Mouse (Mus musculus) midbrain, embryonic 14.5 days (tissue): ENCODE measurements around the gene Mta2. TPM values are rescaled to one million over a fixed set of nuclear protein-coding genes. Genes with fewer than 3 reads are reported as not detected.

Experiments used
- ATAC-seq: fragments of 200-750 bp; cut with Nextera tagmentation; 2 replicates; pipeline ENCODE4 v1.8.0; 2017; ENCODE audit warnings: moderate number of reproducible peaks, moderate library complexity; ENCODE audit not compliant: low FRiP score, low TSS enrichment
- DNase-seq: peaks from one replicate; pipeline ENCODE4 v3.0.0-alpha.2; 2015
- H3K27ac ChIP-seq: fragments of 300-500 bp; sonication (generic); replicated peaks from 2 replicates; pipeline ENCODE4 v1.5.1; 2014; ENCODE audit warnings: mild to moderate bottlenecking, low read depth, low read length, moderate library complexity
- H3K27me3 ChIP-seq: fragments of 300-500 bp; sonication (generic); 2 replicates; pipeline ENCODE4 v1.6.1; 2014; ENCODE audit warnings: low read length, control low read depth, mixed read lengths; ENCODE audit not compliant: control insufficient read depth, insufficient read depth
- H3K36me3 ChIP-seq: fragments of 300-500 bp; sonication (generic); 2 replicates; pipeline ENCODE4 v1.6.1; 2014; ENCODE audit warnings: low read length, control low read depth; ENCODE audit not compliant: control insufficient read depth, insufficient read depth
- H3K4me1 ChIP-seq: fragments of 300-500 bp; sonication (generic); 2 replicates; pipeline ENCODE4 v1.6.1; 2014; ENCODE audit warnings: mild to moderate bottlenecking, antibody characterized with exemption, low read length, control low read depth; ENCODE audit not compliant: control insufficient read depth, insufficient read depth
- H3K4me2 ChIP-seq: fragments of 300-500 bp; sonication (generic); 2 replicates; pipeline ENCODE4 v1.6.1; 2014; ENCODE audit warnings: mild to moderate bottlenecking, low read length, moderate library complexity
- H3K4me3 ChIP-seq: fragments of 300-500 bp; sonication (generic); replicated peaks from 2 replicates; pipeline ENCODE4 v1.5.1; 2014; ENCODE audit warnings: low read depth, low read length
- H3K9ac ChIP-seq: fragments of 300-500 bp; sonication (generic); replicated peaks from 2 replicates; pipeline ENCODE4 v1.6.1; 2014; ENCODE audit warnings: mild to moderate bottlenecking, low read length, moderate library complexity
- H3K9me3 ChIP-seq: fragments of 300-500 bp; sonication (generic); 2 replicates; pipeline ENCODE4 v1.6.1; 2016; ENCODE audit warnings: low read length, control low read depth, mixed read lengths; ENCODE audit not compliant: control insufficient read depth
- WGBS: fragments of 180-500 bp; shearing (Covaris S2); extraction: QIAGEN DNeasy Blood & Tissue Kit; methylation state at CpG from one replicate; pipeline ENCODE4 v1.1.7; 2014; 5-methylcytosine and 5-hydroxymethylcytosine counted together
- polyA plus RNA-seq: library from polyadenylated mRNA; unstranded; fragments of >200 nt; fragmentation: Nextera tagmentation; extraction: Ambion mirVana; gene quantifications from 2 replicates; pipeline ENCODE4 v1.2.1, GENCODE M21; 2014

The Mta2 gene
- polyA plus RNA-seq, 1 experiment from 2014 or later = 38.0 TPM

DNA sequence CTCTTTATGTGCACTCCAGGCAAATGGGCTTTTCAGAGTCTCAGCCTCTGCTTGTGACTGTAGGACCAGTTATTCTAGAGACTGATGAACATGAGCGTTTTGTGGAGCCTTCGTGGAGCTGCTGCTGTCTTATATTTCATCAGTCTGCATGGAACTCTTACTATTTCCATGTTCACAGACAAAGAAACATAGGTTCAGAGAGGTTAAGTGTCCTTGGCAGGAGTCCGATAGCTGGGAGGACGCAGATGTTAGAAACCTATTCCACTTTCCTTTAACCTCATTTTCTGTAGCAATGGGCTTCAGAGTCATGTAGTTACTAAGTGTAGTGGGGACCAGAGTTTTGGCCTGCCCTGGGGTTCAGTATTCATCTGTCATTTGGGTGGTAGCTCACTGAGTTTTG is 57.5 kb downstream of the Mta2 start:
- H3K4me1 ChIP-seq = no peaks in the 10 kb centered on the region
- H3K4me3 ChIP-seq = no peak overlapping the region
- no peaks in the 10 kb centered on the region for H3K27me3 ChIP-seq
- no peak for DNase-seq
- ATAC-seq = no peak
- H3K9ac ChIP-seq = no peak overlapping the region
- H3K9me3 ChIP-seq = no peaks in the 10 kb centered on the region
- no peak overlapping the region for H3K27ac ChIP-seq
- WGBS = 95% methylated on average over 4 of the region's 4 CpGs
- no peak overlapping the region for H3K4me2 ChIP-seq
- H3K36me3 ChIP-seq = no peaks in the 10 kb centered on the region

Other genes starting within 250 kb of the Mta2 start
- gene Slc3a2, start 218.5 kb upstream of the Mta2 start, polyA plus RNA-seq = 157 TPM in 2 replicates
- 89.1 and 95.7 TPM in 2 replicates for gene Wdr74, start 206.0 kb upstream of the Mta2 start, polyA plus RNA-seq
- gene 1700092M07Rik, start 201.2 kb upstream of the Mta2 start, polyA plus RNA-seq = 0.97 and 1.1 TPM in 2 replicates
- 102 and 110 TPM in 2 replicates for gene Stx5a, start 200.5 kb upstream of the Mta2 start, polyA plus RNA-seq
- 146 and 171 TPM in 2 replicates for gene Nxf1, start 184.8 kb upstream of the Mta2 start, polyA plus RNA-seq
- 270 and 278 TPM in 2 replicates for gene Tmem223, start 170.9 kb upstream of the Mta2 start, polyA plus RNA-seq
- gene Tmem179b, start 167.4 kb upstream of the Mta2 start, polyA plus RNA-seq = 24.8 and 32.4 TPM in 2 replicates
- 18.0 and 21.0 TPM in 2 replicates for gene Taf6l, start 155.5 kb upstream of the Mta2 start, polyA plus RNA-seq
- 156 and 165 TPM in 2 replicates for gene Polr2g, start 143.3 kb upstream of the Mta2 start, polyA plus RNA-seq
- 7.2 and 7.9 TPM in 2 replicates for gene Zbtb3, start 139.3 kb upstream of the Mta2 start, polyA plus RNA-seq
- 37.5 and 55.8 TPM in 2 replicates for gene Ttc9c, start 122.5 kb upstream of the Mta2 start, polyA plus RNA-seq
- gene Hnrnpul2, start 121.9 kb upstream of the Mta2 start, polyA plus RNA-seq = 8.8 and 9.6 TPM in 2 replicates
- not detected in 2 replicates for gene AC129217.1, start 112.1 kb upstream of the Mta2 start, polyA plus RNA-seq
- gene Bscl2, start 104.4 kb upstream of the Mta2 start, polyA plus RNA-seq = 78.2 and 98.7 TPM in 2 replicates
- 466 and 598 TPM in 2 replicates for gene Gng3, start 102.7 kb upstream of the Mta2 start, polyA plus RNA-seq
- 0.28 and 0.62 TPM in 2 replicates for gene Lrrn4cl, start 91.1 kb upstream of the Mta2 start, polyA plus RNA-seq
- gene Ubxn1, start 70.4 kb upstream of the Mta2 start, polyA plus RNA-seq = 139 and 154 TPM in 2 replicates
- gene Uqcc3, start 61.0 kb upstream of the Mta2 start, polyA plus RNA-seq = 61.3 and 62.6 TPM in 2 replicates
- 34.9 and 38.0 TPM in 2 replicates for gene Lbhd1, start 58.1 kb upstream of the Mta2 start, polyA plus RNA-seq
- gene Gm49403, start 57.9 kb upstream of the Mta2 start, polyA plus RNA-seq = not detected in 2 replicates
- 40.4 and 43.1 TPM in 2 replicates for gene 1810009A15Rik, start 53.0 kb upstream of the Mta2 start, polyA plus RNA-seq
- 0.30 TPM in 1 of 2 replicates, not detected in the other for gene Gm49416, start 52.9 kb upstream of the Mta2 start, polyA plus RNA-seq
- gene Ints5, start 48.9 kb upstream of the Mta2 start, polyA plus RNA-seq = 28.2 and 31.1 TPM in 2 replicates
- gene Ganab, start 43.8 kb upstream of the Mta2 start, polyA plus RNA-seq = 59.0 and 83.3 TPM in 2 replicates
- 75.0 and 83.5 TPM in 2 replicates for gene B3gat3, start 21.5 kb upstream of the Mta2 start, polyA plus RNA-seq
- gene Rom1, start 12.5 kb upstream of the Mta2 start, polyA plus RNA-seq = 1.4 TPM in 2 replicates
- 4.3 and 5.5 TPM in 2 replicates for gene Eml3, start 12.3 kb upstream of the Mta2 start, polyA plus RNA-seq
- gene Tut1, start 12.0 kb downstream of the Mta2 start, polyA plus RNA-seq = 20.0 and 25.0 TPM in 2 replicates
- gene Eef1g, start 25.2 kb downstream of the Mta2 start, polyA plus RNA-seq = 308 and 311 TPM in 2 replicates
- 1.2 and 4.2 TPM in 2 replicates for gene Ahnak, start 47.4 kb downstream of the Mta2 start, polyA plus RNA-seq
- gene Scgb1a1, start 146.1 kb downstream of the Mta2 start, polyA plus RNA-seq = not detected in 2 replicates
- gene Asrgl1, start 193.8 kb downstream of the Mta2 start, polyA plus RNA-seq = 15.0 and 17.5 TPM in 2 replicates